Mouse (Mus musculus): ENCODE results near the gene Bicc1. TPM values are rescaled to one million over a fixed set of nuclear protein-coding genes. Genes with fewer than 3 reads are reported as not detected.
A peak's percentile ranks its signal among the peaks of the same experiment; 100 is the strongest.
"Not testable (repeated sequence)": the region's sequence is repeated elsewhere in the genome, so short reads cannot be mapped to it uniquely, and the experiment has no call there.

Bicc1 gene
- polyA plus RNA-seq, 1 experiment from 2014 or later, result 5.9 TPM

- not testable (repeated sequence) for ATAC-seq (ENCODE audit: low FRiP score); H3K9ac ChIP-seq
- 94% methylated on average over 13 of the region's 13 CpGs for WGBS
Observed at GRCm38 (mm10) chr10:70946121-70946520, 213.4 kb downstream of the Bicc1 start.

GRCm38 (mm10) chr10:70945076-70945475 is 214.4 kb downstream of the Bicc1 start:
- Histone ChIP-seq H3K9ac (no peak overlapping the region), H3K9me3 (no peaks in the 10 kb centered on the region), H3K36me3 (no peaks in the 10 kb centered on the region), H3K4me1 (replicated peaks) (peaks cover 25% of the 10 kb centered on the region), H3K4me2 (no peak overlapping the region), H3K4me3 (no peak overlapping the region), H3K27me3 (no peaks in the 10 kb centered on the region), H3K27ac (no peak overlapping the region)
- 90% methylated on average over 12 of the region's 12 CpGs for WGBS
- ATAC-seq (ENCODE audit: low FRiP score), result no peak

More at GRCm38 (mm10) chr10:70946121-70946520, 213.4 kb downstream of the Bicc1 start:
- H3K4me3 ChIP-seq, H3K27me3 ChIP-seq, H3K9me3 ChIP-seq, H3K36me3 ChIP-seq, H3K27ac ChIP-seq, H3K4me2 ChIP-seq: not testable (repeated sequence)
- H3K4me1 ChIP-seq (replicated peaks), result peaks cover 32% of the 10 kb centered on the region

GRCm38 (mm10) chr10:70941623-70942022 is 217.9 kb downstream of the Bicc1 start:
- H3K27ac ChIP-seq, result no peak overlapping the region
- ATAC-seq (ENCODE audit: low FRiP score), result no peak
- H3K4me3 ChIP-seq, result no peak overlapping the region
- 92% methylated on average over 6 of the region's 6 CpGs for WGBS
- no peaks in the 10 kb centered on the region for H3K27me3 ChIP-seq
- H3K9ac ChIP-seq, result no peak overlapping the region
- peaks cover under 1% of the 10 kb centered on the region; the same call in 1 of the 2 replicates for H3K36me3 ChIP-seq
- H3K4me1 ChIP-seq (replicated peaks), result peaks cover 17% of the 10 kb centered on the region
- no peaks in the 10 kb centered on the region for H3K9me3 ChIP-seq
- no peak overlapping the region for H3K4me2 ChIP-seq

GRCm38 (mm10) chr10:70939751-70940150 is 219.7 kb downstream of the Bicc1 start:
- H3K4me1 ChIP-seq (replicated peaks), result peaks cover 17% of the 10 kb centered on the region
- no peak overlapping the region for H3K4me3 ChIP-seq
- ATAC-seq (ENCODE audit: low FRiP score), result 0 out of 2 replicates have a peak, but pooled peaks have one; percentile 24
- no peak overlapping the region for H3K9ac ChIP-seq
- whole genome bisulfite sequencing, result 48% methylated on average over 12 of the region's 12 CpGs
- H3K27ac ChIP-seq, result 0 out of 2 replicates have a peak overlapping the region, but pooled peaks have one; percentile 32
- no peaks in the 10 kb centered on the region for H3K9me3 ChIP-seq
- no peaks in the 10 kb centered on the region for H3K27me3 ChIP-seq
- H3K4me2 ChIP-seq, result no peak overlapping the region
- H3K36me3 ChIP-seq, result peaks cover 14% of the 10 kb centered on the region

GRCm38 (mm10) chr10:70937450-70937849 is 222.1 kb downstream of the Bicc1 start:
- whole genome bisulfite sequencing, result 96% methylated on average over 6 of the region's 6 CpGs
- Histone ChIP-seq H3K27ac (no peak overlapping the region), H3K36me3 (peaks cover 14% of the 10 kb centered on the region)

GRCm38 (mm10) chr10:70936008-70936407 is 223.5 kb downstream of the Bicc1 start:
- Histone ChIP-seq H3K27me3 (no peaks in the 10 kb centered on the region), H3K27ac (no peak overlapping the region), H3K9ac (no peak overlapping the region), H3K36me3 (peaks cover 18% of the 10 kb centered on the region), H3K4me2 (no peak overlapping the region), H3K4me1 (replicated peaks) (peaks cover 8% of the 10 kb centered on the region; the same call in 1 of the 2 replicates), H3K9me3 (no peaks in the 10 kb centered on the region), H3K4me3 (no peak overlapping the region)
- WGBS, result 92% methylated on average over 3 of the region's 3 CpGs
- no peak for ATAC-seq (ENCODE audit: low FRiP score)

More at GRCm38 (mm10) chr10:70937450-70937849, 222.1 kb downstream of the Bicc1 start:
- Histone ChIP-seq H3K9ac (no peak overlapping the region), H3K4me3 (no peak overlapping the region), H3K4me2 (no peak overlapping the region), H3K9me3 (no peaks in the 10 kb centered on the region), H3K27me3 (no peaks in the 10 kb centered on the region), H3K4me1 (replicated peaks) (peaks cover 8% of the 10 kb centered on the region; the same call in 1 of the 2 replicates)
- no peak for ATAC-seq (ENCODE audit: low FRiP score)

- Histone ChIP-seq H3K9me3 (no peaks in the 10 kb centered on the region; the same call in 1 of the 2 replicates), H3K9ac (no peak overlapping the region), H3K4me3 (no peak overlapping the region), H3K27me3 (no peaks in the 10 kb centered on the region), H3K36me3 (peaks cover 16% of the 10 kb centered on the region), H3K4me2 (no peak overlapping the region), H3K27ac (no peak overlapping the region), H3K4me1 (replicated peaks) (no peaks in the 10 kb centered on the region)
- 89% methylated on average over 4 of the region's 4 CpGs for WGBS
- no peak for ATAC-seq (ENCODE audit: low FRiP score)
Observed at GRCm38 (mm10) chr10:70926126-70926525, 233.4 kb downstream of the Bicc1 start.

GRCm38 (mm10) chr10:70924348-70924747 is 235.2 kb downstream of the Bicc1 start:
- H3K4me3 ChIP-seq, result no peak overlapping the region
- H3K27ac ChIP-seq, result no peak overlapping the region
- ATAC-seq (ENCODE audit: low FRiP score), result no peak
- H3K9me3 ChIP-seq, result no peaks in the 10 kb centered on the region
- no peak overlapping the region for H3K4me2 ChIP-seq
- 84% methylated on average over 3 of the region's 3 CpGs for WGBS
- no peak overlapping the region for H3K9ac ChIP-seq
- H3K36me3 ChIP-seq, result peaks cover 2% of the 10 kb centered on the region; the same call in 1 of the 2 replicates
- no peaks in the 10 kb centered on the region for H3K27me3 ChIP-seq
- H3K4me1 ChIP-seq (replicated peaks), result 0 out of 2 replicates have a peak, but pooled peaks cover 2% of the 10 kb centered on the region

- 0 out of 2 replicates have a peak, but pooled peaks cover 2% of the 10 kb centered on the region for H3K4me1 ChIP-seq (replicated peaks)
Observed at GRCm38 (mm10) chr10:70923936-70924335, 235.6 kb downstream of the Bicc1 start.

GRCm38 (mm10) chr10:70921481-70921880 is 238.0 kb downstream of the Bicc1 start:
- Histone ChIP-seq H3K27ac (no peak overlapping the region), H3K4me1 (replicated peaks) (0 out of 2 replicates have a peak, but pooled peaks cover 2% of the 10 kb centered on the region), H3K9ac (no peak overlapping the region), H3K4me2 (no peak overlapping the region), H3K9me3 (peaks cover 7% of the 10 kb centered on the region; the same call in 1 of the 2 replicates), H3K27me3 (no peaks in the 10 kb centered on the region), H3K4me3 (no peak overlapping the region), H3K36me3 (no peaks in the 10 kb centered on the region)
- no peak for ATAC-seq (ENCODE audit: low FRiP score)
- WGBS, result 92% methylated on average over 6 of the region's 6 CpGs

More at GRCm38 (mm10) chr10:70923936-70924335, 235.6 kb downstream of the Bicc1 start:
- H3K4me3 ChIP-seq, result no peak overlapping the region
- no peak overlapping the region for H3K27ac ChIP-seq
- no peak for ATAC-seq (ENCODE audit: low FRiP score)
- H3K9me3 ChIP-seq, result no peaks in the 10 kb centered on the region
- no peak overlapping the region for H3K4me2 ChIP-seq
- no peak overlapping the region for H3K9ac ChIP-seq
- WGBS, result 93% methylated on average over 3 of the region's 3 CpGs
- H3K27me3 ChIP-seq, result no peaks in the 10 kb centered on the region
- H3K36me3 ChIP-seq, result no peaks in the 10 kb centered on the region

GRCm38 (mm10) chr10:70919851-70920250 is 239.6 kb downstream of the Bicc1 start:
- Histone ChIP-seq H3K4me1 (replicated peaks) (0 out of 2 replicates have a peak, but pooled peaks cover 2% of the 10 kb centered on the region), H3K9ac (no peak overlapping the region), H3K4me3 (no peak overlapping the region), H3K27me3 (no peaks in the 10 kb centered on the region), H3K9me3 (peaks cover 7% of the 10 kb centered on the region; the same call in 1 of the 2 replicates), H3K4me2 (no peak overlapping the region), H3K36me3 (no peaks in the 10 kb centered on the region), H3K27ac (peak overlapping the region; percentile 30; the same call in 1 of the 2 replicates)
- WGBS, result 54% methylated on average over 1 of the region's 1 CpGs
- no peak for ATAC-seq (ENCODE audit: low FRiP score)

GRCm38 (mm10) chr10:70919031-70919663 is 240.4 kb downstream of the Bicc1 start:
- no peak overlapping the region for H3K9ac ChIP-seq
- peaks cover 7% of the 10 kb centered on the region; the same call in 1 of the 2 replicates for H3K9me3 ChIP-seq
- no peaks in the 10 kb centered on the region for H3K36me3 ChIP-seq
- H3K4me2 ChIP-seq, result no peak overlapping the region
- H3K27ac ChIP-seq, result peak overlapping the region; percentile 30; the same call in 1 of the 2 replicates
- ATAC-seq (ENCODE audit: low FRiP score), result no peak
- 0 out of 2 replicates have a peak, but pooled peaks cover 2% of the 10 kb centered on the region for H3K4me1 ChIP-seq (replicated peaks)
- WGBS, result 80% methylated on average over 13 of the region's 13 CpGs
- no peaks in the 10 kb centered on the region for H3K27me3 ChIP-seq
- no peak overlapping the region for H3K4me3 ChIP-seq

Measured in hindbrain, embryonic 13.5 days (tissue).